Mouse (Mus musculus) C2C12 (cell line): ENCODE results near the gene Creb3l1.

Source experiments
- CEBPB ChIP-seq: IDR thresholded peaks from one replicate; pipeline ENCODE4 v1.6.1; 2011; ENCODE audit warnings: low read depth, mild to moderate bottlenecking, control low read depth, moderate library complexity
- CTCF ChIP-seq: IDR thresholded peaks from one replicate; pipeline ENCODE4 v1.5.1; 2011; ENCODE audit not compliant: control insufficient read depth, insufficient read depth, insufficient read length
- FOSL1 ChIP-seq: IDR thresholded peaks from one replicate; pipeline ENCODE4 v1.8.0; 2011; ENCODE audit warnings: mild to moderate bottlenecking, low read length; ENCODE audit not compliant: poor library complexity, insufficient read depth, severe bottlenecking
- MAX ChIP-seq: IDR thresholded peaks from one replicate; pipeline ENCODE4 v1.6.1; 2011; ENCODE audit warnings: mild to moderate bottlenecking, control low read depth
- MYOD1 ChIP-seq: IDR thresholded peaks from one replicate; pipeline ENCODE4 v1.6.1; 2011; ENCODE audit warnings: low read depth; ENCODE audit not compliant: control insufficient read depth, insufficient read length
- MYOG ChIP-seq: IDR thresholded peaks from one replicate; pipeline ENCODE4 v1.6.1; 2011; ENCODE audit not compliant: control insufficient read depth, insufficient read length; ENCODE audit errors: extremely low read depth
- USF1 ChIP-seq: IDR thresholded peaks from one replicate; pipeline ENCODE4 v1.6.1; 2011; ENCODE audit warnings: low read depth, mild to moderate bottlenecking, control low read depth, moderate library complexity

- TF ChIP-seq USF1 (no peak), CTCF (no peak), MYOD1 (no peak), MAX (no peak), CEBPB (no peak), MYOG (no peak), FOSL1 (no peak)
Measured at GRCm38 (mm10) chr2:91960459-91960858, 63.8 kb downstream of the Creb3l1 start.
